Mouse (Mus musculus): ENCODE data around the gene Trpt1. TPM values are rescaled to one million over a fixed set of nuclear protein-coding genes. Genes with fewer than 3 reads are reported as not detected.

Gene Trpt1
- polyA plus RNA-seq (2014; fragmentation: Nextera tagmentation; extraction: Ambion mirVana): 10.1 and 13.4 TPM in 2 replicates

DNA sequence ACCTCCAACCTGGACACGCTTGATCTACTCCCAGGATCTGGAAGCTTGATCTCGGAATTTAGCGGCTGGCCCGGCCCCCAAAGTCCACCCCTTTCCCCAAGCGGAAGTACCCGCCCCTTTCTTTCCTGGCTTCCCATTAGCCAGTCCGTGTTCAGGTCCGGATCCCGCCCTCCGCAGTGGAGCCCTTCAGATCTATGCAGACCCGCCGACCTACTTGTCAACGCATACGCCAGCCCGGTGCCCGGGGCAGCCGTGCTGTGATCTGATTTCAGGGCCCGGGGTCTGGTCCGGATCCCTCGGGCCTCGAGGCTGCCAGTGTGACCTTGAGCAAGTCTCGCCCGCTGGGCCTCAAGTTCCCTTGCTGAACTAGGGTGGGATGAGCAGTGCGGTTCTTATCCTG is at the start of gene Trpt1, which contains the start of gene Nudt22:
Gene Trpt1, plus strand, starts transcription at position 126 of the 400 bp plus-strand sequence.
Gene Nudt22, minus strand, starts transcription at position 112 of the 400 bp plus-strand sequence.
- 1% methylated on average over 23 of the region's 24 CpGs for WGBS
- H3K9me3 ChIP-seq (ENCODE audit: control insufficient read depth, low read length): no peaks in the 10 kb centered on the region
- H3K4me2 ChIP-seq (ENCODE audit: low read depth, low read length): peak within 1 kb of the TSS; percentile 70
- ATAC-seq (ENCODE audit: low read depth): peak; percentile 80
- no peak within 1 kb of the TSS for H3K27ac ChIP-seq (replicated peaks; ENCODE audit: low read depth, low read length)
- peak within 1 kb of the TSS; percentile 50 for H3K4me3 ChIP-seq (ENCODE audit: low read depth, low read length)
- H3K4me1 ChIP-seq (ENCODE audit: control insufficient read depth, insufficient read depth, low read length): peaks cover 29% of the 10 kb centered on the region; the same call in 1 of the 2 replicates
- H3K27me3 ChIP-seq (replicated peaks; ENCODE audit: control insufficient read depth, insufficient read depth, low read length): no peaks in the 10 kb centered on the region
- peaks cover 21% of the 10 kb centered on the region for H3K36me3 ChIP-seq (ENCODE audit: control insufficient read depth, insufficient read depth, low read length)
- DNase-seq (ENCODE audit: low spot score): peak; percentile 95
- peak within 1 kb of the TSS; percentile 72 for H3K9ac ChIP-seq (ENCODE audit: low read depth, low read length)

DNA sequence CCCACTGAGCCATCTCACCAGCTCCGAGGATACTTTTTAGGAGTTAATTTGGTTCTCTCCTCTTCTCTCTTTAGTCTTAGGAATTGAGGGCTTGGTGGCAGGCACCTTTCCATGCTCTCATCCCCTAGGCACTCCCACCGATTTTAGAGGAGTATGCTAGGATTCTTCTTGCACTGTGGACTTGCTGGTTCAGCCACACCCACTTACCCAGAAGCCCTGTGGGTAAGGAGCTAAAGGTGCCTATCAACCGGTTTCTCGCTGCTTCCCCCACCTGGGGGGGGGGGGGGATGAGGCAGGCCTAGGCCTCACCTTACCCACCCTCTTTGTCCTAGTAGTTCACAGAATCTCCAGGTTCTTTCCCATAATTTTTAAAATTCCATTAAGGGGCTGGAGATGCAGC is 48.2 kb upstream of the Trpt1 start:
- no peak for ATAC-seq (ENCODE audit: low read depth)

DNA sequence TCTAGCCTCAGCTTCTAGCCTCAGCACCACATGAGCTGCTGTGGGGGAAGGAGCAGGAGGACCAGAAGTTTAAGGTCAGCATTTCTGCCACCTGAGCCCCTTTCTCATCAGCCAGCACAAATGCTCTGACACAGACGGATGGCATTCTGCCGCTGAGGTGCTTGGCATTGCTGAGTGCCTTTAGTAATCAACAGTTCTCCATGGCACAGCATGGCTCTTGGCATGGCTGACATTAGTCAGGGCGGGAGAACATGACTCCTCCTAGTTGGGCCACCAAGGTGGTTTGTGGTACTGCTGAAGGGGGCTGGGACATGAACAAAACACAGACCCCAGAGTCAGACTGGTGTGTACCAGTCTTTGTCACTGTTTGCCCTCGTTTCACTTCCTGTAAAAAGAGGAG is 47.7 kb upstream of the Trpt1 start:
- Histone ChIP-seq H3K4me1 (ENCODE audit: control insufficient read depth, insufficient read depth, low read length) (peaks cover 6% of the 10 kb centered on the region; the same call in 1 of the 2 replicates), H3K36me3 (ENCODE audit: control insufficient read depth, insufficient read depth, low read length) (peaks cover 12% of the 10 kb centered on the region; the same call in 1 of the 2 replicates), H3K4me2 (ENCODE audit: low read depth, low read length) (no peak overlapping the region), H3K9me3 (ENCODE audit: control insufficient read depth, low read length) (no peaks in the 10 kb centered on the region), H3K9ac (ENCODE audit: low read depth, low read length) (no peak overlapping the region), H3K27ac (replicated peaks; ENCODE audit: low read depth, low read length) (no peak overlapping the region; the same call in 1 of the 2 replicates), H3K4me3 (ENCODE audit: low read depth, low read length) (no peak overlapping the region), H3K27me3 (replicated peaks; ENCODE audit: control insufficient read depth, insufficient read depth, low read length) (no peaks in the 10 kb centered on the region)
- DNase-seq (ENCODE audit: low spot score) (no peak), ATAC-seq (ENCODE audit: low read depth) (no peak)
- 73% methylated on average over 4 of the region's 4 CpGs for WGBS

More for the DNA sequence above, 48.2 kb upstream of the Trpt1 start:
- Histone ChIP-seq H3K9me3 (ENCODE audit: control insufficient read depth, low read length) (no peaks in the 10 kb centered on the region), H3K27me3 (replicated peaks; ENCODE audit: control insufficient read depth, insufficient read depth, low read length) (no peaks in the 10 kb centered on the region), H3K4me3 (ENCODE audit: low read depth, low read length) (no peak overlapping the region), H3K9ac (ENCODE audit: low read depth, low read length) (no peak overlapping the region), H3K36me3 (ENCODE audit: control insufficient read depth, insufficient read depth, low read length) (peaks cover 12% of the 10 kb centered on the region; the same call in 1 of the 2 replicates), H3K27ac (replicated peaks; ENCODE audit: low read depth, low read length) (no peak overlapping the region; the same call in 1 of the 2 replicates), H3K4me2 (ENCODE audit: low read depth, low read length) (no peak overlapping the region), H3K4me1 (ENCODE audit: control insufficient read depth, insufficient read depth, low read length) (peaks cover 9% of the 10 kb centered on the region)
- 44% methylated on average over 4 of the region's 4 CpGs for WGBS
- DNase-seq (ENCODE audit: low spot score): no peak

DNA sequence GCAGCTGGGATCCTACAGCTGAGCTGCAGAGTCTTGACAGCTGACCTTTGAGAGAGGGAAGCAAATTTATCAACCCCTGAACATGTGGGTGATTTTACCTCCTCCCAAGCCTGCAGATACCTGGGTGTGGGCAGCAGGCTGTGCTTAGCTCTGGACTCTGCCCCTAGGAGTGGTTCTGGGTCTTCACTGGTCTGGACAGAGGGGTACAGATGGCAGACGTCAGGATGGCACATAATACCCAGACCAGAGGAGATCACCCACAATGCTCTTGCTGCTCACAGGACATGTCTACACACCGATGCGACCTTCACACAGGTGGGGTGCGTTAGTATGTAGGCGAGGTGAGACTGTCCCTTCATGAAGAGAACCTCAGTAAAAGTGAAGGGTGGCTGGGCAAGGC is 46.4 kb upstream of the Trpt1 start:
- Histone ChIP-seq H3K27me3 (replicated peaks; ENCODE audit: control insufficient read depth, insufficient read depth, low read length) (no peaks in the 10 kb centered on the region), H3K4me1 (ENCODE audit: control insufficient read depth, insufficient read depth, low read length) (peaks cover 6% of the 10 kb centered on the region; the same call in 1 of the 2 replicates), H3K36me3 (ENCODE audit: control insufficient read depth, insufficient read depth, low read length) (peaks cover 23% of the 10 kb centered on the region), H3K9me3 (ENCODE audit: control insufficient read depth, low read length) (no peaks in the 10 kb centered on the region), H3K27ac (replicated peaks; ENCODE audit: low read depth, low read length) (no peak overlapping the region), H3K9ac (ENCODE audit: low read depth, low read length) (no peak overlapping the region), H3K4me3 (ENCODE audit: low read depth, low read length) (no peak overlapping the region), H3K4me2 (ENCODE audit: low read depth, low read length) (peak overlapping the region; percentile 85)
- WGBS: 92% methylated on average over 5 of the region's 5 CpGs
- ATAC-seq (ENCODE audit: low read depth): no peak
- DNase-seq (ENCODE audit: low spot score): no peak

DNA sequence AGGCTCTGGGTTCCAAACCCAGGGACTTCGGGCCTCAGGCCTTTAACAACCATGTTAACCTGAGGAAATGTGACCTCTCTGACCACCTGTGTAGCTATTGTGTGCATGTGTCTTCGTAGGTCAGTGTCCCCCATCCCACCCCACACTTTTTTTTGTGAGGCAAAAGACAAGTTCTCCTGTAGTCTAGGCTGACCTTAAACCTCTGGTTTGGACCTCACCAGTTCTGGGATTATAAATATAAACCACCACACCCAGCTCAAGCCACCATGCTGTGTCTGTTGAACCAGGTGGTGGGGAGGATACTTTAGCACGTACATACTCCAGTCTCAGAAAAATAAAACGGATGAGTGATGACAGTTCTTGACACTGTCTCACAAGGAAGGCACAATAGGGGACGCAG is 46.0 kb upstream of the Trpt1 start:
- DNase-seq (ENCODE audit: low spot score): no peak
- no peak for ATAC-seq (ENCODE audit: low read depth)
- Histone ChIP-seq H3K4me1 (ENCODE audit: control insufficient read depth, insufficient read depth, low read length) (peaks cover 6% of the 10 kb centered on the region; the same call in 1 of the 2 replicates), H3K27me3 (replicated peaks; ENCODE audit: control insufficient read depth, insufficient read depth, low read length) (no peaks in the 10 kb centered on the region), H3K4me2 (ENCODE audit: low read depth, low read length) (peak overlapping the region; percentile 85), H3K36me3 (ENCODE audit: control insufficient read depth, insufficient read depth, low read length) (peaks cover 27% of the 10 kb centered on the region), H3K27ac (replicated peaks; ENCODE audit: low read depth, low read length) (peak overlapping the region; percentile 96), H3K9ac (ENCODE audit: low read depth, low read length) (peak overlapping the region; percentile 77), H3K9me3 (ENCODE audit: control insufficient read depth, low read length) (no peaks in the 10 kb centered on the region), H3K4me3 (ENCODE audit: low read depth, low read length) (peak overlapping the region; percentile 63)
- 60% methylated on average over 5 of the region's 5 CpGs for WGBS

DNA sequence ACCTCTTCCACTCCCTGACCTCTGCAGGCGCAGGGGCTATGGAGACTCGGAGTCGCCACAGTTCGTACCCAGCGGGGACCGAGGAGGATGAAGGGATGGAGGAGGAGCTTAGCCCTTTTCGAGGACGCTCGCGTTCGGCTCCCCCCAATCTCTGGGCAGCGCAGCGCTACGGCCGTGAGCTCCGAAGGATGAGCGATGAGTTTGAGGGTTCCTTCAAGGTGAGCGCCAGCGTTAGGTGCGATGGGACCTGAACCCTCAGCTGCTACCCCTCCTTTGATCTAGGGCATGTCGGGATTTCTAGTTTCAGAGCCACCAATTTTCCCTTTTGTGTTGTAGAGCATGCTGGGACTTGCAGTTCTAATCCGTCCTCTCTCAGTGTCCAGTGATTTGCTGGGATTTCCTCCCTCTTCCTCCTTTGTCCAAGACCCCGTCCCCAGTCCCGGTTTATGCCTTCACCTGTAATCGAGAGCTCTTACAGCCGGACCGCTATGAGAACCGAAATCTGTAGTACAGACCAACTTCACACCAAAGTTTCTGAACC is 45.2 kb upstream of the Trpt1 start:
- peaks cover 30% of the 10 kb centered on the region for H3K36me3 ChIP-seq (ENCODE audit: control insufficient read depth, insufficient read depth, low read length)
- peak overlapping the region; percentile 63 for H3K4me3 ChIP-seq (ENCODE audit: low read depth, low read length)
- H3K9me3 ChIP-seq (ENCODE audit: control insufficient read depth, low read length): no peaks in the 10 kb centered on the region
- peak; percentile 60 for ATAC-seq (ENCODE audit: low read depth)
- peak overlapping the region; percentile 85 for H3K4me2 ChIP-seq (ENCODE audit: low read depth, low read length)
- peak overlapping the region; percentile 96 for H3K27ac ChIP-seq (replicated peaks; ENCODE audit: low read depth, low read length)
- H3K4me1 ChIP-seq (ENCODE audit: control insufficient read depth, insufficient read depth, low read length): peaks cover 6% of the 10 kb centered on the region; the same call in 1 of the 2 replicates
- DNase-seq (ENCODE audit: low spot score): peak; percentile 85
- peak overlapping the region; percentile 77 for H3K9ac ChIP-seq (ENCODE audit: low read depth, low read length)
- no peaks in the 10 kb centered on the region for H3K27me3 ChIP-seq (replicated peaks; ENCODE audit: control insufficient read depth, insufficient read depth, low read length)
- WGBS: under 1% methylated on average over 28 of the region's 28 CpGs

DNA sequence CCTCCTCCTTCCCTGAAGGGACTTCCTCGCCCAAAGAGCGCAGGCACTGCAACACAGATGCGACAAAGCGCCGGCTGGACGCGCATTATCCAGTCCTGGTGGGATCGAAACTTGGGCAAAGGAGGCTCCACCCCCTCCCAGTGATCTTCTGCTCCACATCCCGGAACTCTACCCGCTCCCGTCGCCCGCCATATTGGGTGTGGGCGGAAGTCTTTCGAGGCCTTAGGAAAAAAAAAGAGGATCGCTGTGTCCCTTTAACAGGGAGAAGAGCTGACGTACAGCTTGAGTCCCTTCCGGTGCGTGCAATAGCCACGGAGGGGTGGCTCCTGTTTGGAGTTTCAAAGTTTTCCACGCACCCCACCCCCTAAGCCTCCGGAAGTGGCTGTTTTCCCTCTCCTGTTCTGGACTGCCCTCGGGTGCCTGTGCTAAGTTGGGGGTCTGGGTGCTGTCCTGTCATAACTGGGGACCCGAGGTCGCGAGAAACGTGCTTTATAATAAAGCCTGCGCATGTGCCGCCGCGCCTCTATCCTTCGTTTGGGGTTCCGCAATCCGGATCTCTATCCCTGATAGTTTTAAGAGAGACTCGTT is 44.5 kb upstream of the Trpt1 start:
- Histone ChIP-seq H3K4me3 (ENCODE audit: low read depth, low read length) (peak overlapping the region; percentile 63), H3K9ac (ENCODE audit: low read depth, low read length) (peak overlapping the region; percentile 77), H3K4me1 (ENCODE audit: control insufficient read depth, insufficient read depth, low read length) (peaks cover 6% of the 10 kb centered on the region; the same call in 1 of the 2 replicates), H3K36me3 (ENCODE audit: control insufficient read depth, insufficient read depth, low read length) (peaks cover 30% of the 10 kb centered on the region), H3K9me3 (ENCODE audit: control insufficient read depth, low read length) (no peaks in the 10 kb centered on the region), H3K4me2 (ENCODE audit: low read depth, low read length) (peak overlapping the region; percentile 85), H3K27ac (replicated peaks; ENCODE audit: low read depth, low read length) (peak overlapping the region; percentile 96), H3K27me3 (replicated peaks; ENCODE audit: control insufficient read depth, insufficient read depth, low read length) (no peaks in the 10 kb centered on the region)
- under 1% methylated on average over 34 of the region's 35 CpGs for WGBS
- ATAC-seq (ENCODE audit: low read depth) (peak; percentile 86), DNase-seq (ENCODE audit: low spot score) (peak; percentile 97)

DNA sequence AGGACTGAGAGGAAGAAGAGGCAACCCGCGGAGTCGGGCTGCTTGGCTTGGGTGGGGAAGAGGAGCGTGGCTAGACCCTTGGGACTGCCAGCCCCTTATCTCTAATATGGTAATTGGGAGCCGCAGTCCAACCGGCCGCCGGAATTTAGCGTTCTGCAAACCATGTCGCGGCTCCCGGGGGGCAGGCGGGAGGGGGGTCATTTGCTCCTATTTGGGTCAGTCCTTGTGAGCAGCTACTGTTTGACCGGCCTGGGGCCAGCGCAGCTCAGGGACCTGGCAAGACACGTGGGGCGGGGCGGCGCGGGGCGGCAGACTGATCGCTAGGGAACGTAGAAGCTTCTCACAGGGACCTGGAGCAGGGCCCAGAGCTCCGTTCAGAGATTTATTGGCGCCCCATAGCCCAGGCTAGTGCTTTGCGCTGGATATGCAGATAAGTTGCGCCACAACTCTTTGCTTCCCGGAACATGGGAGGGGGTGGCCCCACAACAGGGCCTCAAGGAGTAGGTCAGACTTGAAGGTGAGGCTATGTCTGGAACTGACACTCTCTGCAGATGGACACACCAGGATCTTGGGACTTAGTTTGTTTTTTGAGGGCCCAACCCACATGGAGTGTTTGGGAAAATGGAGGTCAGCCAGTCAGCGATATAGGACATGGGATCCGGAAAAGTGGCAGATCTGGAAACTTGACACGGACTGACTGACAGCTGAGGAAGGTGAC is 43.8 kb upstream of the Trpt1 start:
- 2% methylated on average over 27 of the region's 31 CpGs for WGBS
- H3K36me3 ChIP-seq (ENCODE audit: control insufficient read depth, insufficient read depth, low read length): peaks cover 36% of the 10 kb centered on the region
- peak; percentile 48 for DNase-seq (ENCODE audit: low spot score)
- peak overlapping the region; percentile 63 for H3K4me3 ChIP-seq (ENCODE audit: low read depth, low read length)
- H3K9me3 ChIP-seq (ENCODE audit: control insufficient read depth, low read length): no peaks in the 10 kb centered on the region
- ATAC-seq (ENCODE audit: low read depth): peak; percentile 20
- H3K4me2 ChIP-seq (ENCODE audit: low read depth, low read length): peak overlapping the region; percentile 85
- peak overlapping the region; percentile 96 for H3K27ac ChIP-seq (replicated peaks; ENCODE audit: low read depth, low read length)
- H3K9ac ChIP-seq (ENCODE audit: low read depth, low read length): peak overlapping the region; percentile 77
- H3K4me1 ChIP-seq (ENCODE audit: control insufficient read depth, insufficient read depth, low read length): peaks cover 6% of the 10 kb centered on the region; the same call in 1 of the 2 replicates
- no peaks in the 10 kb centered on the region for H3K27me3 ChIP-seq (replicated peaks; ENCODE audit: control insufficient read depth, insufficient read depth, low read length)
